ENCODE assay signal across 8 mouse cellular contexts in the genomic region with DNA sequence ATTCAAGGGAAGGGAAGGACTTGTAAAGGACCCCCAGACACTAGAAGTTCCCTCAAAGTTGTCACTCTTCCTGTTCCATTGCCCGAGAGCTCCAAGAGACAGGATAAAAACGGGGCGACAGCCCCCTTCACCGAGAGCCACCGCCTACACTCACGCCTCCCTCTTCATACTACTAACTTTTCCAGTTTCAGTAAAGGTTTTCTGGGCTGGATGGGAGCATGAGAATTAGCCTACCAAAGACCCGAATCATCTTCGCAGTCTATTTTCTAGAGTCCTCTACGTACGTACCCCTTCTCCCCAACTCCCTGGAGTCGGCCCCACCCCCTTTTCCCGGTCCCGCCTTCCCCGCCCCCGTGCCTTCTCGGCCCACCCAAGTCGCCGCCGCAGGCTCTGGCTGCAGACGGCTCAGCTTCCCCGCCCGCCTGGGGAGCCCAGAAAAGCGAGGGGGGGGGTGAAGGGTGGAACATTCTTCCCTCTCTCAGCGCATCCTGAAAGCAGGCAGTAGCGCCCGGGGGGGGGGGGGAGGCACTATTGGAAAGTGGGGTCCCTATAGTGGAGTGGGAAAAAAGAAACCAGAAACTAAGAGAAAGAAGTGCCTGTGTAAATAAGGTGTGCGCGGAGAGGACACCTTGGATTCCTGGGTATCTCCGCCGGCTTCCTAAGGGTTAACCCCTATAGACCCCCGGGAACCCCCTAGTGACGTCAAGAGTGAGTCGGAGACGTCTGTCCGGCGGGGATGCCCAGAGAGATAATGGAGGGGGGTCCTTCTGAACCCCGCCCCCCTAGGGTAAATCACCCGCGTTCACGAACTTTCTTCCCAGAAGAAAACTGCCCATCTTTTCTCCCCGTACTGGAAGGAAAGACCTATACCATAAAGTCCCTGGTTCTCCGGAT. TPM values are rescaled to one million over a fixed set of nuclear protein-coding genes. Genes with fewer than 3 reads are reported as not detected.
DNase-seq lines count a peak whose midpoint lies in the region; ATAC-seq lines count a peak whose summit lies in the region.

No protein-coding gene starts in this region.

- peak overlapping the region; percentile 67 for H3K27ac ChIP-seq in midbrain, embryonic 11.5 days (ENCODE audit: low read depth, low read length)

- no peaks in the 10 kb centered on the region for H3K9me3 ChIP-seq in midbrain, embryonic 11.5 days (ENCODE audit: control insufficient read depth, low read length)

- peaks cover 27% of the 10 kb centered on the region for H3K4me1 ChIP-seq in midbrain, embryonic 11.5 days (ENCODE audit: control insufficient read depth, insufficient read depth, low read length)

- H3K9ac ChIP-seq in midbrain, embryonic 11.5 days (ENCODE audit: low read length), result peak overlapping the region; percentile 43

- 0% methylated on average over 40 of the region's 42 CpGs for WGBS in midbrain, embryonic 11.5 days

- no peaks in the 10 kb centered on the region; the same call in 1 of the 2 replicates for H3K27me3 ChIP-seq in midbrain, embryonic 11.5 days (ENCODE audit: control insufficient read depth, insufficient read depth, low read length)

- peak; percentile 53 for ATAC-seq in midbrain, embryonic 11.5 days (ENCODE audit: low FRiP score)
- no peak for ATAC-seq in megakaryocyte-erythroid progenitor cell, adult 5-6 weeks (replicated peaks; ENCODE audit: low FRiP score, low TSS enrichment, poor library complexity, severe bottlenecking)

- H3K4me2 ChIP-seq in midbrain, embryonic 11.5 days, result peak overlapping the region; percentile 85

- intact Hi-C loops in heart, postnatal 25 days (cut with DNase I), result no loop called here
- intact Hi-C loops in left cerebral cortex, postnatal 14 days (cut with DNase I), result loop anchor here (5.0 kb wide), 1 partner anchor 197 kb away; no protein-coding TSS in a partner anchor

- H3K36me3 ChIP-seq in midbrain, embryonic 11.5 days (ENCODE audit: control insufficient read depth, insufficient read depth, low read length), result no peaks in the 10 kb centered on the region

- peak; percentile 97 for DNase-seq in heart, adult 11 months
- DNase-seq in heart, postnatal 25 days (ENCODE audit: low spot score), result no peak
- peak; percentile 48 to 67 for DNase-seq in adrenal gland, postnatal 36 days
- DNase-seq in gastrocnemius, postnatal 4 days (ENCODE audit: low spot score in 2 of 2), result peak; percentile 55 to 79
- peak; percentile 89 for DNase-seq in kidney, postnatal 10 days
- peak; percentile 97 for DNase-seq in midbrain, embryonic 11.5 days (ENCODE audit: low spot score, missing footprints)
- no peak for DNase-seq in left cerebral cortex, postnatal 14 days (ENCODE audit: low spot score in 2 of 2)

- H3K4me3 ChIP-seq in midbrain, embryonic 11.5 days (ENCODE audit: low read depth, low read length), result peak overlapping the region; percentile 39

RNA-seq across cellular contexts. Expression of a gene that starts 1.8 kb away (rescaled TPM):
- total RNA-seq in heart, postnatal 25 days (2021), result 1 to 10 TPM in 1 of 2 experiments, under 1 TPM in 1; 0.89 to 1.1 TPM
- total RNA-seq in adrenal gland, postnatal 36 days (2021), result 1 to 10 TPM; 2.7 to 4.2 TPM
- total RNA-seq in gastrocnemius, postnatal 4 days (2021), result 10 to 100 TPM in 1 of 2 experiments, 1 to 10 TPM in 1; 9.0 to 11.8 TPM
- polyA plus RNA-seq in midbrain, embryonic 11.5 days (2014; fragmentation: Nextera tagmentation; extraction: Ambion mirVana), result 3.1 and 4.1 TPM in 2 replicates
- not detected in 2 replicates for total RNA-seq in megakaryocyte-erythroid progenitor cell, adult 5-6 weeks (2014; fragmentation: Nextera tagmentation)
- not detected in 2 replicates for total RNA-seq in megakaryocyte-erythroid progenitor cell, adult 5-6 weeks (2017)
- total RNA-seq in left cerebral cortex, postnatal 14 days (2021), result 1 to 10 TPM; 1.6 to 1.9 TPM

RNA-seq across cellular contexts. Expression of a gene that starts 14.3 kb away (rescaled TPM):
- total RNA-seq in heart, postnatal 25 days (2021), result not detected
- total RNA-seq in adrenal gland, postnatal 36 days (2021), result not detected
- total RNA-seq in gastrocnemius, postnatal 4 days (2021), result under 1 TPM in 1 of 2 experiments, not detected in 1; 0.08 TPM
- not detected in 2 replicates for polyA plus RNA-seq in midbrain, embryonic 11.5 days (2014; fragmentation: Nextera tagmentation; extraction: Ambion mirVana)
- not detected in 2 replicates for total RNA-seq in megakaryocyte-erythroid progenitor cell, adult 5-6 weeks (2014; fragmentation: Nextera tagmentation)
- not detected in 2 replicates for total RNA-seq in megakaryocyte-erythroid progenitor cell, adult 5-6 weeks (2017)
- total RNA-seq in left cerebral cortex, postnatal 14 days (2021), result under 1 TPM in 1 of 2 experiments, not detected in 1; 0.13 TPM

RNA-seq across cellular contexts. Expression of a gene that starts 18.2 kb away (rescaled TPM):
- total RNA-seq in heart, postnatal 25 days (2021), result 1 to 10 TPM; 3.0 to 3.4 TPM
- total RNA-seq in adrenal gland, postnatal 36 days (2021), result 1 to 10 TPM; 1.7 to 2.2 TPM
- total RNA-seq in gastrocnemius, postnatal 4 days (2021), result 1 to 10 TPM; 2.8 to 3.9 TPM
- polyA plus RNA-seq in midbrain, embryonic 11.5 days (2014; fragmentation: Nextera tagmentation; extraction: Ambion mirVana), result 1.1 and 1.4 TPM in 2 replicates
- total RNA-seq in megakaryocyte-erythroid progenitor cell, adult 5-6 weeks (2014; fragmentation: Nextera tagmentation), result 20.9 and 31.7 TPM in 2 replicates
- total RNA-seq in megakaryocyte-erythroid progenitor cell, adult 5-6 weeks (2017), result 10.5 and 10.8 TPM in 2 replicates
- total RNA-seq in left cerebral cortex, postnatal 14 days (2021), result 1 to 10 TPM in 1 of 2 experiments, under 1 TPM in 1; 0.66 to 1.2 TPM

RNA-seq across cellular contexts. Expression of a gene that starts 28.3 kb away (rescaled TPM):
- total RNA-seq in heart, postnatal 25 days (2021), result 10 to 100 TPM; 37.9 to 38.9 TPM
- total RNA-seq in adrenal gland, postnatal 36 days (2021), result 100 to 1,000 TPM; 102 to 123 TPM
- 10 to 100 TPM; 47.5 to 48.0 TPM for total RNA-seq in gastrocnemius, postnatal 4 days (2021)
- 185 and 187 TPM in 2 replicates for polyA plus RNA-seq in midbrain, embryonic 11.5 days (2014; fragmentation: Nextera tagmentation; extraction: Ambion mirVana)
- 135 and 140 TPM in 2 replicates for total RNA-seq in megakaryocyte-erythroid progenitor cell, adult 5-6 weeks (2014; fragmentation: Nextera tagmentation)
- total RNA-seq in megakaryocyte-erythroid progenitor cell, adult 5-6 weeks (2017), result 213 and 264 TPM in 2 replicates
- total RNA-seq in left cerebral cortex, postnatal 14 days (2021), result 10 to 100 TPM; 59.1 to 61.5 TPM

RNA-seq across cellular contexts. Expression of a gene that starts 30.3 kb away (rescaled TPM):
- not detected for total RNA-seq in heart, postnatal 25 days (2021)
- total RNA-seq in adrenal gland, postnatal 36 days (2021), result not detected
- under 1 TPM in 1 of 2 experiments, not detected in 1; 0.29 TPM for total RNA-seq in gastrocnemius, postnatal 4 days (2021)
- polyA plus RNA-seq in midbrain, embryonic 11.5 days (2014; fragmentation: Nextera tagmentation; extraction: Ambion mirVana), result not detected in 2 replicates
- not detected in 2 replicates for total RNA-seq in megakaryocyte-erythroid progenitor cell, adult 5-6 weeks (2014; fragmentation: Nextera tagmentation)
- not detected in 2 replicates for total RNA-seq in megakaryocyte-erythroid progenitor cell, adult 5-6 weeks (2017)
- not detected for total RNA-seq in left cerebral cortex, postnatal 14 days (2021)

Comparison
In these comparisons a context has a peak if more than half of its experiments do, and no peak if none do; other contexts are left out.
1. DNase-seq: peak in heart, adult 11 months (single experiment), adrenal gland, postnatal 36 days (2 of 2), gastrocnemius, postnatal 4 days (2 of 2), kidney, postnatal 10 days (single experiment) and midbrain, embryonic 11.5 days (single experiment); none in heart, postnatal 25 days (single experiment) and left cerebral cortex, postnatal 14 days (0 of 2).